Mouse (Mus musculus) T-cell, adult 66 days (primary cell): Measurements from ENCODE around the gene Wfdc1. TPM values are rescaled to one million over a fixed set of nuclear protein-coding genes. Genes with fewer than 3 reads are reported as not detected.

Experiments
- total RNA-seq, 2 experiments: library from RNA; stranded (reverse); gene quantifications; 3 replicates in 1 of 2; 4 replicates in 1 of 2; pipeline ENCODE4 v1.2.4; 2023

Gene Wfdc1
- not detected for total RNA-seq

GRCm38 (mm10) chr8:119666219-119666951 lies at the start of gene Wfdc1:
Wfdc1 (plus strand) TSS chr8:119666365.

GRCm38 (mm10) chr8:119635378-119635777 lies 30.8 kb upstream of the Wfdc1 start, which contains the start of gene Kcng4:
Kcng4 (minus strand) TSS chr8:119635680.

DNA sequence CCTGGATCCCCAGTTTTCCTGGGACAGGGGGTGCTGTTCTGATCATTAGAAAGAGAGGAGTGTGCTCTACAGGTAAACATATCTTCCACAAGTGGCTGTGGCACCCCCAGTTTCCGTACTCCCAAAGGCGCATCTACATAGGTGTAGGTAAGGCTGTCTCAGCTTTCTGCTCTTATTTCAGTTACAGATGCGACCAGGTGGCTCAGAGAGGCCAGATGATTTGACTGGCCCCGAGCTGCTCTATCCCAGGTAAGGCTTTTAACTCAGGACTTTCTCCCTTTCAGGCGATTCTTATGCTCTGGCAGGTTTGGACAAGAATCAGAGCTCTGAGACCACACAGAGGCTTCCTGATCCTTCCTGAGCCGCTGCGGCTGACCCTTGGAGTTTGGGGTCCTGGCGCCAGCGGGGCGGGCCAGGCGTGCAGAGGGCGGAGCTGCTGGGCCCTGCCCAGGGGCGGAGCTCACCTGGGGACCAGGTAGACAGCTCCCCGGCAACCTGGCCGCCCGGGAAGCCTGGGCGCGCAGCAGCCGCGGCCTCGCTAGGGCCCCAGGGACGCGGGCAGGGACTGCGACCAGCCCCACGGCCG lies 33.5 kb downstream of the Wfdc1 start, which contains the start of gene Atp2c2:
Gene Atp2c2 (plus strand): TSS at position 461 of the 586 bp plus-strand sequence.

Other genes with a start within 250 kb of the Wfdc1 start
- 1 to 10 TPM; 4.5 to 4.6 TPM for gene Osgin1, start 232.2 kb upstream of the Wfdc1 start, total RNA-seq
- not detected for gene Necab2, start 219.6 kb upstream of the Wfdc1 start, total RNA-seq
- gene Slc38a8, start 164.7 kb upstream of the Wfdc1 start, total RNA-seq, result under 1 TPM in 1 of 2 experiments, not detected in 1; 0.50 TPM
- gene Mbtps1, start 107.6 kb upstream of the Wfdc1 start, total RNA-seq, result 100 to 1,000 TPM; 123 to 129 TPM
- gene Hsdl1, start 91.2 kb upstream of the Wfdc1 start, total RNA-seq, result 10 to 100 TPM; 57.0 to 67.7 TPM
- not detected for gene Dnaaf1, start 91.1 kb upstream of the Wfdc1 start, total RNA-seq
- gene Taf1c, start 61.1 kb upstream of the Wfdc1 start, total RNA-seq, result 10 to 100 TPM; 16.6 to 22.2 TPM
- gene Adad2, start 53.6 kb upstream of the Wfdc1 start, total RNA-seq, result not detected
- gene Kcng4, start 30.7 kb upstream of the Wfdc1 start, total RNA-seq, result not detected
- gene Atp2c2, start 33.6 kb downstream of the Wfdc1 start, total RNA-seq, result not detected
- 1 to 10 TPM; 5.8 to 8.0 TPM for gene Tldc1, start 112.1 kb downstream of the Wfdc1 start, total RNA-seq
- 100 to 1,000 TPM; 511 to 578 TPM for gene Cotl1, start 174.2 kb downstream of the Wfdc1 start, total RNA-seq
- 10 to 100 TPM; 11.0 to 11.7 TPM for gene Klhl36, start 195.9 kb downstream of the Wfdc1 start, total RNA-seq
- gene Usp10, start 244.0 kb downstream of the Wfdc1 start, total RNA-seq, result 100 to 1,000 TPM; 119 to 121 TPM
- gene Gm20388, start 244.5 kb downstream of the Wfdc1 start, total RNA-seq, result 10 to 100 TPM; 17.6 to 25.1 TPM